Mouse (Mus musculus): Measurements from ENCODE around the gene Cd164l2. TPM values are rescaled to one million over a fixed set of nuclear protein-coding genes. Genes with fewer than 3 reads are reported as not detected.

The Cd164l2 gene
- polyA plus RNA-seq, 1 experiment: 0.22 TPM

GRCm38 (mm10) chr4:133250609-133251008 lies 38.7 kb downstream of the Cd164l2 start:
- TF ChIP-seq MYOD1 (IDR thresholded peaks at IDR 0.05; ENCODE audit: control insufficient read depth in 1 of 3, insufficient read length in 2 of 3, low read depth in 2 of 3): peak in 2 of 3 experiments; percentile 57 to 80
- peak in 2 of 3 experiments; percentile 32 to 78 for TF ChIP-seq MYOG (IDR thresholded peaks at IDR 0.05; ENCODE audit: control insufficient read depth in 1 of 3, insufficient read depth in 1 of 3, insufficient read length in 2 of 3, low read depth in 2 of 3)
- TF ChIP-seq E2F4 (IDR thresholded peaks at IDR 0.05; ENCODE audit: insufficient read depth): no peak
- no peaks in the 10 kb centered on the region for H3K36me3 ChIP-seq (ENCODE audit: control insufficient read depth, insufficient read depth)
- H3K79me2 ChIP-seq (ENCODE audit: control insufficient read depth, insufficient read depth): no peaks in the 10 kb centered on the region
- peaks cover 4% of the 10 kb centered on the region for H3K27me3 ChIP-seq (ENCODE audit: control insufficient read depth, insufficient read depth, insufficient read length)
- no peak overlapping the region for H3ac ChIP-seq (ENCODE audit: control insufficient read depth, insufficient read length)
- H3K4me3 ChIP-seq: no peak overlapping the region
- no peak overlapping the region for H3K4me2 ChIP-seq (ENCODE audit: low read depth)

- Histone ChIP-seq H3ac (ENCODE audit: control insufficient read depth, insufficient read length) (no peak overlapping the region), H3K27me3 (ENCODE audit: control insufficient read depth, insufficient read depth, insufficient read length) (peaks cover 6% of the 10 kb centered on the region), H3K36me3 (ENCODE audit: control insufficient read depth, insufficient read depth) (no peaks in the 10 kb centered on the region), H3K4me2 (ENCODE audit: low read depth) (no peak overlapping the region), H3K79me2 (ENCODE audit: control insufficient read depth, insufficient read depth) (no peaks in the 10 kb centered on the region), H3K4me3 (no peak overlapping the region)
- no peak for TF ChIP-seq SRF (IDR thresholded peaks at IDR 0.05; ENCODE audit: control insufficient read depth, insufficient read length, low read depth)
- no peak for TF ChIP-seq MYOG (IDR thresholded peaks at IDR 0.05; ENCODE audit: control insufficient read depth in 1 of 3, insufficient read depth in 1 of 3, insufficient read length in 2 of 3, low read depth in 2 of 3)
- no peak for TF ChIP-seq TCF12 (IDR thresholded peaks at IDR 0.05; ENCODE audit: insufficient read depth, poor library complexity, severe bottlenecking)
- TF ChIP-seq POLR2AphosphoS2 (IDR thresholded peaks at IDR 0.05; ENCODE audit: insufficient read length, low read depth): no peak
- TF ChIP-seq POLR2A (IDR thresholded peaks at IDR 0.05; ENCODE audit: insufficient read length, low read depth): no peak
- no peak for TF ChIP-seq MAX (IDR thresholded peaks at IDR 0.05; ENCODE audit: low read depth)
- no peak for TF ChIP-seq REST (IDR thresholded peaks at IDR 0.05; ENCODE audit: insufficient read depth, insufficient read length)
- TF ChIP-seq CEBPB (IDR thresholded peaks at IDR 0.05; ENCODE audit: insufficient read depth, poor library complexity, severe bottlenecking): no peak
- TF ChIP-seq MYOD1 (IDR thresholded peaks at IDR 0.05; ENCODE audit: control insufficient read depth in 1 of 3, insufficient read length in 2 of 3, low read depth in 2 of 3): no peak
- no peak for TF ChIP-seq TCF3 (IDR thresholded peaks at IDR 0.05; ENCODE audit: insufficient read length, low read depth)
- no peak for TF ChIP-seq USF1 (IDR thresholded peaks at IDR 0.05; ENCODE audit: low read depth)
- TF ChIP-seq E2F4 (IDR thresholded peaks at IDR 0.05; ENCODE audit: insufficient read depth): no peak
Observed at GRCm38 (mm10) chr4:133251214-133251613, 39.3 kb downstream of the Cd164l2 start.

- TF ChIP-seq SRF (IDR thresholded peaks at IDR 0.05; ENCODE audit: control insufficient read depth, insufficient read length, low read depth): no peak
- TF ChIP-seq MAX (IDR thresholded peaks at IDR 0.05; ENCODE audit: low read depth): no peak
- no peak for TF ChIP-seq REST (IDR thresholded peaks at IDR 0.05; ENCODE audit: insufficient read depth, insufficient read length)
- no peak for TF ChIP-seq POLR2AphosphoS2 (IDR thresholded peaks at IDR 0.05; ENCODE audit: insufficient read length, low read depth)
- TF ChIP-seq USF1 (IDR thresholded peaks at IDR 0.05; ENCODE audit: low read depth): no peak
- TF ChIP-seq TCF12 (IDR thresholded peaks at IDR 0.05; ENCODE audit: insufficient read depth, poor library complexity, severe bottlenecking): no peak
- no peak for TF ChIP-seq MYOD1 (IDR thresholded peaks at IDR 0.05; ENCODE audit: control insufficient read depth in 1 of 3, insufficient read length in 2 of 3, low read depth in 2 of 3)
- no peak for TF ChIP-seq POLR2A (IDR thresholded peaks at IDR 0.05; ENCODE audit: insufficient read length, low read depth)
- no peak for TF ChIP-seq TCF3 (IDR thresholded peaks at IDR 0.05; ENCODE audit: insufficient read length, low read depth)
- TF ChIP-seq E2F4 (IDR thresholded peaks at IDR 0.05; ENCODE audit: insufficient read depth): no peak
- no peak for TF ChIP-seq MYOG (IDR thresholded peaks at IDR 0.05; ENCODE audit: control insufficient read depth in 1 of 3, insufficient read depth in 1 of 3, insufficient read length in 2 of 3, low read depth in 2 of 3)
- no peak for TF ChIP-seq CEBPB (IDR thresholded peaks at IDR 0.05; ENCODE audit: insufficient read depth, poor library complexity, severe bottlenecking)
- no peaks in the 10 kb centered on the region for H3K36me3 ChIP-seq (ENCODE audit: control insufficient read depth, insufficient read depth)
- H3K79me2 ChIP-seq (ENCODE audit: control insufficient read depth, insufficient read depth): no peaks in the 10 kb centered on the region
- H3ac ChIP-seq (ENCODE audit: control insufficient read depth, insufficient read length): no peak overlapping the region
- H3K27me3 ChIP-seq (ENCODE audit: control insufficient read depth, insufficient read depth, insufficient read length): peaks cover 8% of the 10 kb centered on the region
- H3K4me3 ChIP-seq: no peak overlapping the region
- no peak overlapping the region for H3K4me2 ChIP-seq (ENCODE audit: low read depth)
Observed at GRCm38 (mm10) chr4:133252089-133252488, 40.2 kb downstream of the Cd164l2 start.

GRCm38 (mm10) chr4:133253412-133253811 lies 41.5 kb downstream of the Cd164l2 start:
- H3K36me3 ChIP-seq (ENCODE audit: control insufficient read depth, insufficient read depth): no peaks in the 10 kb centered on the region
- TF ChIP-seq TCF12 (IDR thresholded peaks at IDR 0.05; ENCODE audit: insufficient read depth, poor library complexity, severe bottlenecking) (no peak), SRF (IDR thresholded peaks at IDR 0.05; ENCODE audit: control insufficient read depth, insufficient read length, low read depth) (no peak), MYOG (IDR thresholded peaks at IDR 0.05; ENCODE audit: control insufficient read depth in 1 of 3, insufficient read depth in 1 of 3, insufficient read length in 2 of 3, low read depth in 2 of 3) (no peak), E2F4 (IDR thresholded peaks at IDR 0.05; ENCODE audit: insufficient read depth) (no peak), TCF3 (IDR thresholded peaks at IDR 0.05; ENCODE audit: insufficient read length, low read depth) (no peak), MYOD1 (IDR thresholded peaks at IDR 0.05; ENCODE audit: control insufficient read depth in 1 of 3, insufficient read length in 2 of 3, low read depth in 2 of 3) (no peak), USF1 (IDR thresholded peaks at IDR 0.05; ENCODE audit: low read depth) (no peak), MAX (IDR thresholded peaks at IDR 0.05; ENCODE audit: low read depth) (no peak), CEBPB (IDR thresholded peaks at IDR 0.05; ENCODE audit: insufficient read depth, poor library complexity, severe bottlenecking) (no peak), REST (IDR thresholded peaks at IDR 0.05; ENCODE audit: insufficient read depth, insufficient read length) (no peak), POLR2A (IDR thresholded peaks at IDR 0.05; ENCODE audit: insufficient read length, low read depth) (no peak)
- no peak overlapping the region for H3K4me3 ChIP-seq
- H3K4me2 ChIP-seq (ENCODE audit: low read depth): no peak overlapping the region
- H3K27me3 ChIP-seq (ENCODE audit: control insufficient read depth, insufficient read depth, insufficient read length): peaks cover 13% of the 10 kb centered on the region
- no peaks in the 10 kb centered on the region for H3K79me2 ChIP-seq (ENCODE audit: control insufficient read depth, insufficient read depth)
- H3ac ChIP-seq (ENCODE audit: control insufficient read depth, insufficient read length): no peak overlapping the region

GRCm38 (mm10) chr4:133255392-133255791 lies 43.5 kb downstream of the Cd164l2 start:
- H3K4me2 ChIP-seq (ENCODE audit: low read depth): no peak overlapping the region
- no peaks in the 10 kb centered on the region for H3K79me2 ChIP-seq (ENCODE audit: control insufficient read depth, insufficient read depth)
- H3K4me3 ChIP-seq: no peak overlapping the region
- no peaks in the 10 kb centered on the region for H3K36me3 ChIP-seq (ENCODE audit: control insufficient read depth, insufficient read depth)
- H3K27me3 ChIP-seq (ENCODE audit: control insufficient read depth, insufficient read depth, insufficient read length): peaks cover 13% of the 10 kb centered on the region
- H3ac ChIP-seq (ENCODE audit: control insufficient read depth, insufficient read length): no peak overlapping the region
- TF ChIP-seq POLR2A (IDR thresholded peaks at IDR 0.05; ENCODE audit: insufficient read length, low read depth): no peak
- no peak for TF ChIP-seq REST (IDR thresholded peaks at IDR 0.05; ENCODE audit: insufficient read depth, insufficient read length)
- no peak for TF ChIP-seq POLR2AphosphoS2 (IDR thresholded peaks at IDR 0.05; ENCODE audit: insufficient read length, low read depth)
- TF ChIP-seq CEBPB (IDR thresholded peaks at IDR 0.05; ENCODE audit: insufficient read depth, poor library complexity, severe bottlenecking): no peak
- no peak for TF ChIP-seq TCF12 (IDR thresholded peaks at IDR 0.05; ENCODE audit: insufficient read depth, poor library complexity, severe bottlenecking)
- no peak for TF ChIP-seq MYOG (IDR thresholded peaks at IDR 0.05; ENCODE audit: control insufficient read depth in 1 of 3, insufficient read depth in 1 of 3, insufficient read length in 2 of 3, low read depth in 2 of 3)
- TF ChIP-seq E2F4 (IDR thresholded peaks at IDR 0.05; ENCODE audit: insufficient read depth): no peak
- no peak for TF ChIP-seq MYOD1 (IDR thresholded peaks at IDR 0.05; ENCODE audit: control insufficient read depth in 1 of 3, insufficient read length in 2 of 3, low read depth in 2 of 3)
- no peak for TF ChIP-seq MAX (IDR thresholded peaks at IDR 0.05; ENCODE audit: low read depth)
- no peak for TF ChIP-seq SRF (IDR thresholded peaks at IDR 0.05; ENCODE audit: control insufficient read depth, insufficient read length, low read depth)
- TF ChIP-seq TCF3 (IDR thresholded peaks at IDR 0.05; ENCODE audit: insufficient read length, low read depth): no peak
- no peak for TF ChIP-seq USF1 (IDR thresholded peaks at IDR 0.05; ENCODE audit: low read depth)

Measured in myocyte (in vitro differentiated cells).